25 mouse cellular contexts compared by ENCODE assay signal in the genomic region with DNA sequence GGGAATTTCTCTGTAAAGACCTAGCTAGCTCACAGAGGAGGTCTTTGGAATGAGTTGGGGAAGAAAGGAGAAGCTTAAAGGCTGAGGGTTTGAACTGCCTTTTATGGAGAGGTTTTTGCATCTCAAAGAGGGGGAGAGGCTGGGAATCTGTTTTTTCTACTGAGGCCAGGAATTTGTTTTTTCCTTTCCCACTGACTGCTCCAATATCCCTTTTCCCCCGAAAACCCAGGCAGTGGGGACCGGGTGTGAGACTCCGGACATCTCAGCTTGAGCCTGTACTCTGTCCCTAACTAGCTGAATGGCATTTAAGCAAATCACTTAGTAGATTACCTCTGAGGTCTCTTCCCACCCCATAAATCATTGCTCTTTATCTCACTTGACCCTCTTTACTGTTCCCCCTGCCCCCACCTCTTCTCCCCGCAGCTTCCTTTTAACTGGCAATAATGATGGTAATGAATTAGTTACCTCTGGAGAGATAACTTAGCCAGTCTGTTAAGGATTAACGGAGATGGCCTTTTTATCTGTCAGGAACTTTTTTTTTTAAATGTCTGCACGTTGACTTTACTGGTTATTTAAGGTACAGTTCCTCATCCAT. TPM values are rescaled to one million over a fixed set of nuclear protein-coding genes. Genes with fewer than 3 reads are reported as not detected.
DNase-seq lines count a peak whose midpoint lies in the region; ATAC-seq and TF ChIP-seq lines count a peak whose summit lies in the region.
"Had no signal": no experiment of that assay in that cellular context is flagged by ENCODE, and none has a peak within 500 bp of the region (broad histone marks: within the 10 kb centered on the region; RNA-seq: fewer than 3 reads in every experiment).

No protein-coding gene starts in this region.

- no peak overlapping the region for H3K4me3 ChIP-seq in intestine, embryonic 14.5 days (ENCODE audit: low read depth, low read length)
- no peak overlapping the region for H3K4me3 ChIP-seq in intestine, postnatal 0 days (ENCODE audit: low read depth, low read length)
- no peak overlapping the region for H3K4me3 ChIP-seq in ES-E14 (ENCODE audit: insufficient read depth in 1 of 2, low read depth in 1 of 2, low read length in 2 of 2, poor library complexity in 1 of 2, severe bottlenecking in 1 of 2)
- H3K4me3 ChIP-seq: embryonic facial prominence, embryonic 15.5 days; erythroblast, embryonic 14.5 days; forebrain, embryonic 12.5 days; heart, embryonic 12.5 days; hindbrain, embryonic 10.5 days had no signal

- in situ Hi-C loops in ES-E14 (cut with MboI; ENCODE audit: low sequenced_read_pairs in 2 of 2, unreplicated experiment in 2 of 2): no loop called here

- H3K36me3 ChIP-seq in intestine, embryonic 14.5 days (ENCODE audit: control insufficient read depth, insufficient read depth, low read length): no peaks in the 10 kb centered on the region
- no peaks in the 10 kb centered on the region for H3K36me3 ChIP-seq in intestine, postnatal 0 days (ENCODE audit: control insufficient read depth, insufficient read depth)
- no peaks in the 10 kb centered on the region for H3K36me3 ChIP-seq in ES-E14 (ENCODE audit: control insufficient read depth, insufficient read depth, low read length, poor library complexity, severe bottlenecking)
- H3K36me3 ChIP-seq: embryonic facial prominence, embryonic 15.5 days; forebrain, embryonic 12.5 days; heart, embryonic 12.5 days; hindbrain, embryonic 10.5 days had no signal

- no peak for TF ChIP-seq CTCF in intestine, postnatal 0 days (IDR thresholded peaks at IDR 0.05; ENCODE audit: low read depth)

- no peaks in the 10 kb centered on the region for H3K4me1 ChIP-seq in intestine, embryonic 14.5 days (replicated peaks; ENCODE audit: control insufficient read depth, insufficient read depth, low read length)
- H3K4me1 ChIP-seq in intestine, postnatal 0 days (replicated peaks; ENCODE audit: control insufficient read depth, insufficient read depth, low read length): no peaks in the 10 kb centered on the region
- peaks cover 0 to 6% of the 10 kb centered on the region in 2 experiments; a peak in 1 of 4 replicates for H3K4me1 ChIP-seq in ES-E14 (ENCODE audit: control insufficient read depth in 2 of 2, insufficient read depth in 2 of 2, low read length in 2 of 2, poor library complexity in 1 of 2)
- H3K4me1 ChIP-seq: embryonic facial prominence, embryonic 15.5 days; forebrain, embryonic 12.5 days; heart, embryonic 12.5 days had no signal

- no peak overlapping the region for H3K4me2 ChIP-seq in intestine, embryonic 14.5 days (ENCODE audit: low read length)
- H3K4me2 ChIP-seq in intestine, postnatal 0 days (replicated peaks; ENCODE audit: low read depth): no peak overlapping the region
- H3K4me2 ChIP-seq: embryonic facial prominence, embryonic 15.5 days; forebrain, embryonic 12.5 days; heart, embryonic 12.5 days; hindbrain, embryonic 14.5 days had no signal

- ATAC-seq in intestine, embryonic 14.5 days (replicated peaks; ENCODE audit: low FRiP score, low TSS enrichment, low read depth): no peak
- no peak for ATAC-seq in intestine, postnatal 0 days
- ATAC-seq: forebrain, embryonic 16.5 days; Patski had no signal

- peaks cover 16% of the 10 kb centered on the region; the same call in 1 of the 2 replicates for H3K27me3 ChIP-seq in intestine, embryonic 14.5 days (replicated peaks; ENCODE audit: control insufficient read depth, insufficient read depth, low read length)
- H3K27me3 ChIP-seq in intestine, postnatal 0 days (replicated peaks; ENCODE audit: control insufficient read depth, insufficient read depth, low read length): no peaks in the 10 kb centered on the region
- H3K27me3 ChIP-seq: CH12.LX; forebrain, embryonic 12.5 days; heart, embryonic 12.5 days had no signal

- no peaks in the 10 kb centered on the region for H3K9me3 ChIP-seq in intestine, embryonic 14.5 days (ENCODE audit: control insufficient read depth, low read length)
- H3K9me3 ChIP-seq in intestine, postnatal 0 days (ENCODE audit: control insufficient read depth): no peaks in the 10 kb centered on the region
- H3K9me3 ChIP-seq in ES-E14 (ENCODE audit: control insufficient read depth, insufficient read depth, low read depth, low read length): no peaks in the 10 kb centered on the region
- H3K9me3 ChIP-seq: embryonic facial prominence, embryonic 15.5 days; forebrain, embryonic 12.5 days; heart, embryonic 12.5 days; hindbrain, embryonic 10.5 days had no signal

- DNase-seq in intestine, embryonic 14.5 days (ENCODE audit: low spot score): peak; percentile 49
- no peak for DNase-seq in ES-E14 (ENCODE audit: low read depth, low spot score)
- peak; percentile 28 for DNase-seq in embryo, embryonic 9.5 days (ENCODE audit: extremely low spot score)
- no peak for DNase-seq in layer of hippocampus, postnatal 14 days (ENCODE audit: low spot score in 2 of 2)
- no peak for DNase-seq in gastrocnemius, postnatal 25 days
- no peak for DNase-seq in neural tube, embryonic 10.5 days (ENCODE audit: extremely low spot score, low spot score)
- DNase-seq: adrenal gland, adult 8-10 months; adrenal gland, postnatal 36 days; cerebellum, adult 8-10 months; cerebellum, postnatal 14 days; gastrocnemius, postnatal 14 days; kidney, adult 2 months had no signal

- 13% methylated on average over 6 of the region's 6 CpGs for WGBS in intestine, embryonic 14.5 days
- 12% methylated on average over 6 of the region's 6 CpGs for WGBS in intestine, postnatal 0 days

- no peak overlapping the region for H3K9ac ChIP-seq in intestine, embryonic 14.5 days (ENCODE audit: low read length)
- H3K9ac ChIP-seq in intestine, postnatal 0 days (ENCODE audit: low read depth, low read length): no peak overlapping the region
- no peak overlapping the region for H3K9ac ChIP-seq in ES-E14 (ENCODE audit: insufficient read depth, low read depth, low read length, poor library complexity, severe bottlenecking)
- H3K9ac ChIP-seq: embryonic facial prominence, embryonic 15.5 days; forebrain, embryonic 12.5 days; heart, embryonic 12.5 days; hindbrain, embryonic 14.5 days had no signal

- H3K27ac ChIP-seq in intestine, embryonic 14.5 days (ENCODE audit: low read depth): no peak overlapping the region
- no peak overlapping the region for H3K27ac ChIP-seq in intestine, postnatal 0 days (ENCODE audit: low read depth, low read length)
- H3K27ac ChIP-seq in ES-E14 (ENCODE audit: insufficient read depth, low read depth, low read length, poor library complexity, severe bottlenecking): peak overlapping the region; percentile 73
- H3K27ac ChIP-seq: embryonic facial prominence, embryonic 15.5 days; forebrain, embryonic 12.5 days; hindbrain, embryonic 10.5 days; hindbrain, embryonic 14.5 days had no signal

TF ChIP-seq in ES-E14, 5 proteins besides CTCF, POLR2A, EP300 and RAD21:
- TF ChIP-seq ZC3H11A (IDR thresholded peaks at IDR 0.05; ENCODE audit: borderline replicate concordance, low read depth, low read length) (no peak), MAFK (IDR thresholded peaks at IDR 0.05; ENCODE audit: insufficient read depth, low read depth, low read length) (no peak), HCFC1 (IDR thresholded peaks at IDR 0.05; ENCODE audit: borderline replicate concordance, insufficient read depth, low read length) (no peak), ZNF384 (IDR thresholded peaks at IDR 0.05; ENCODE audit: low read depth, low read length) (0 out of 2 replicates have a peak, but pooled peaks have one; percentile 29)
TF ChIP-seq in ES-E14: peak in this region for 1.

RNA-seq across cellular contexts. Expression of gene Ccdc160, which starts 37.4 kb away (rescaled TPM):
- polyA plus RNA-seq in intestine, embryonic 14.5 days (2014; fragmentation: Nextera tagmentation; extraction: Ambion mirVana): 3.3 and 4.2 TPM in 2 replicates
- polyA plus RNA-seq in intestine, postnatal 0 days (2015; fragmentation: Nextera tagmentation; extraction: Ambion mirVana): 5.2 and 6.2 TPM in 2 replicates
- 3.4 and 4.3 TPM in 2 replicates for total RNA-seq in ES-E14 (2012; rRNA removed)
- 1 to 10 TPM; 2.7 to 3.5 TPM for total RNA-seq in layer of hippocampus, postnatal 14 days (2021)
- not detected for total RNA-seq in gastrocnemius, postnatal 25 days (2021)
- total RNA-seq: CH12.LX; common myeloid progenitor, adult 5-6 weeks; granulocyte monocyte progenitor cell, adult 5-6 weeks; MEL had no signal
- polyA plus RNA-seq: erythroblast, embryonic 14.5 days had no signal

Comparison
In these comparisons a context has a peak if more than half of its experiments do, and no peak if none do; other contexts are left out.
1. DNase-seq: peak in intestine, embryonic 14.5 days (single experiment) and embryo, embryonic 9.5 days (single experiment); none in ES-E14 (single experiment), layer of hippocampus, postnatal 14 days (0 of 2), gastrocnemius, postnatal 25 days (single experiment) and neural tube, embryonic 10.5 days (single experiment).